Mouse (Mus musculus) ES-E14 (cell line): ENCODE results near the gene Phka2.

Experiments used
- CHD2 ChIP-seq: IDR thresholded peaks from 2 replicates; pipeline ENCODE4 v1.6.1; 2014; ENCODE audit warnings: mild to moderate bottlenecking, low read depth, low read length, inconsistent platforms
- HCFC1 ChIP-seq: IDR thresholded peaks from 2 replicates; pipeline ENCODE4 v1.6.1; 2012; ENCODE audit warnings: low read length, inconsistent platforms, borderline replicate concordance; ENCODE audit not compliant: insufficient read depth
- ZC3H11A ChIP-seq: IDR thresholded peaks from 2 replicates; pipeline ENCODE4 v1.6.1; 2012; ENCODE audit warnings: low read depth, mild to moderate bottlenecking, inconsistent platforms, low read length, borderline replicate concordance
- ZNF384 ChIP-seq: IDR thresholded peaks from 2 replicates; pipeline ENCODE4 v1.6.1; 2012; ENCODE audit warnings: low read depth, low read length, inconsistent platforms

- no peak for TF ChIP-seq ZNF384
- TF ChIP-seq HCFC1, result no peak
- no peak for TF ChIP-seq CHD2
- no peak for TF ChIP-seq ZC3H11A
These were observed at the start of gene Phka2 for GRCm38 (mm10) chrX:160502048-160503041.
